Mouse (Mus musculus) adrenal gland, postnatal 25 days (tissue): ENCODE data around the gene Mecp2. TPM values are rescaled to one million over a fixed set of nuclear protein-coding genes. Genes with fewer than 3 reads are reported as not detected.

ENCODE experiments used
- DNase-seq: peaks from one replicate; pipeline ENCODE4 v3.0.0; 2021; ENCODE audit warnings: mixed read lengths
- microRNA-seq, 2 experiments: library from miRNA; unstranded; fragments of <30 nt; microRNA quantifications; one replicate each; pipeline ENCODE4 v1.2.0; 2021
- total RNA-seq: library from RNA; stranded (reverse); gene quantifications from 2 replicates; pipeline ENCODE4 v1.2.3, GENCODE M21; 2021

Mecp2 gene
- total RNA-seq, 1 experiment from 2014 or later: 42.6 TPM

DNA sequence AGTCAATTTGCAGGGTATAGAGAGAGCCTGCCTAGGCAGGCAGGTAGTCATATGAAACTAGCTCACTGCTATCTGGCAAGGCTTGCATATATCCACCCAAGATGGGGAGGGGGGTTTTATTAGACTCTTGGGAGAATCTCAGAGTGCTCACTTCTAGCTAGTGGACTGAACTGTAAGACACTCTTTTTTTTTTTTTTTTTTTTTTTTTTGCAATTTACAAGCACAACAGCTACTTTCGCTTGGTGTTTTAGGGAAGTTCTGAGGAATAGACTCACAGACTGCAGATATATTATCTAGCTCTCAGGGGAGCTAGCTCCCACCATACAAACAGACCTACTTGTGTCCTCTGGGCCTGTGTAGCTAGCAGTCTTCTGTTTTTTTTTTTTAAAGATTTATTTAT, 120.6 kb downstream of the Mecp2 start:
- no peak for DNase-seq

DNA sequence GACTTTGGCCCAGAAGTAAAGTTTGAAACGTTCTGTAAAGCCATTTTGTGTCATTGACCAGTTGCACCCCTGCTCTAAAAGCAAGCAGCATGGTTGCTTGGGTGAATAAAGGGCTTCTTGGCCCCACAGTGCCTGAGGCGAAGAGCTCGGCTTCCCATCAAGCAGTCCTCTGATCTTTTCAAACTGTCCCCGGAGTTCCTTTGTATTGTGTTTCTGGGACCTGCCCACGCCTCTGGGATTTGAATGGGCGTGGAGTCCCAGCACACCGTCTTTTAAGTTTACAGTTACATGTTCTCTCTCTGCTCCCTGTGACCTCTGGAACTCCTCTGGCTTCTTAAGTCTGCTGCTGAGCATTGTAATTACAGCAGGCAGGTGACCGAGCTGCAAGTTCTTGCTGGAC, 127.1 kb downstream of the Mecp2 start:
- DNase-seq: no peak

DNA sequence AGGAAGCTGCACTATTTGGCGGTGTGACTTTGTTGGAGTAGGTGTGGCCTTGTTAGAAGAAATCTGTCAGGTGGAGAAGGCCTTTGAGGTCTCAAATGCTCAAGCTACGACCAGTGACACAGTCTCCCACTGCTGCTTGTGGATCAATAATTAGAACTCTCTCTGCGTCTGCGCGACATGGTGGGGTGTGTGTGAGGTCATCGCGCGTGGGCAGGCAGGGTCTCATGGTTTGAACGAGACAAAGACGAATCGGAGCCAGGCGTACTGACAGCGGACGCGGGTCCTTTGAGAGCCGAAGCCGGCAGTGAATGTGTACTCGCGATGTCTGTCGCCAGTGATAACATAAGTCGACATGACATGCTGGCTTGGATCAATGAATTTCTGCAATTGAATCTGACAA, 128.8 kb downstream of the Mecp2 start:
- DNase-seq: no peak

DNA sequence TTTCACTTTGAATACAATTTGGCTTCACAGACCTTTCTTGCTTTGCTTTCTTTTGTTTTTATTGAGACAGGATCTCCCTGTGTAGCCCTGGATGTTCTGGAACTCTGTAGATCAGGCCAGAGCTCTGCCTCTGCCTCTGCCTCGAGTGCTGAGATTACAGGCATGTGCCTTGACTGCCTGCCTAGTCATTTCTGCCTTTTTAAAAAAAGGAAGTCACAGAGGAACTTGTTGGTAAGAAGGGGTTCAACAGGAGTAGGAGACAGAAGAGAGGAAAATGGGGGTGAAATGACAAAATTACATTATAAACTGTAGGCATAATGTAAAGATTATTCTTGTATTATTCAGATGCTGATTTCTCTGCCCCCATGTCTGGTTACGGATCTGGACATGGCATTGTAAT, 131.5 kb downstream of the Mecp2 start:
- no peak for DNase-seq

DNA sequence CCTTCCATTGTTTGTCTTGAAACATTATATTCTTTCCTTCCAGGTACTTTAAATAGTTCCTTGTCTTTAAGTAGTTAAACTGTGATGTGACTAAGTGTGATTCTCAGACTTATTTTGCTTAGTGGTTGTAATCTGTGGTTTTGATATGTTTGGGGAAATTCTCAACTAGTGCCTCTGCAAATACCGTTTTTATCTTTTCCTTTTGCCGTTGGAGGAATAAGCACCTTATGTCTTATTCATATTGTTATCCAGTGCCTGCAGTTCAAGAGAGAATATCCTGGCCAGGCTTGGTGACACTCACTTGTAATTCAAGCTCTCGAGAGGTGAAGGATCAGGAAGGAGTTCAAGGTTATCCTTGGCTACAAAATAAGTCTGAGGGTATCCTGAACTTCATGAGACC, 134.1 kb downstream of the Mecp2 start:
- DNase-seq: no peak

DNA sequence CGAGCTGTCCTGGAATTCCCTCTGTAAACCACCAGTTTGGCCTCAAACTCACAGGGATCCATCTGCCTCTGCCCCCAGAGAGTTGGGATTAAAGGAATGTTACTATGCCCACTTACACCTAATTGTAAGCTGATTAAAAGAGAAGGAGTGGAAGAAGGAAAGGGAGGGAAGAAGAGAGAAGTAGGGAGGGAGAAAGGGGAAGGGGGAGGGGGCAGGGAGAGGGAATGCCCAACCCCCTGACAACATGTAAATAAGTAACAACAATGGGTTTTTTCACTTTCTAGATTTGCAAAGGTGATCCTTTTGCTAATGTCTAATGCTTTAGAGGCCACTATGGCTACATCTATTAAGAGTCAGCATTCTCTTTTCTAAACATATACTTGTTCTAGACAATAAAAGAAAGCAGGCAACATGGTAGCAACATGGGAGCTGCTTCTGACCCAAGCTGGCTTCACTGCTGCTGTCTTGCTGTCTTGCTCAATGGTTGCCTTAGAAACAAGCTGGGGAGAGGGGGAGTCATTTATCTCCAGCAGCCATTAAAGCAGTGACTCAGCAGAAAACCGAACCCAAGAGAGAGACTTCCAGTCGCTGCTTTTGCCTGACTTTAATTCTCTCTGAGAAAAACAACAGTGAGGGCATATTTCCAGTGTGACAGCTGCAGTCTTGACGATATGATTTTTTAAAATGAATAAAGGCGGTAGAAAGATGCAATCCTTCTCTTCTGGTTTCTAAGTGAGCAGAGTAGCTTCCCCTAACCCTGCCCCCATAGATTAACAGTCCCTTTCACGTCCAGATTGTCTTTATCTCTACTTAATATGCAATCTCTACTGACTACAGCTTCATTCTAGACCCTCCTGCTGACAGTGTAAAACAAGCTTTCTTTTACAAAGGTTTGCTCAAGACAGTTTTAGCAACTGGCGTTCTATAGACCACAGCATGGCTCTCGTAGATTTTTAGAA, 136.0 kb downstream of the Mecp2 start:
- DNase-seq: no peak

DNA sequence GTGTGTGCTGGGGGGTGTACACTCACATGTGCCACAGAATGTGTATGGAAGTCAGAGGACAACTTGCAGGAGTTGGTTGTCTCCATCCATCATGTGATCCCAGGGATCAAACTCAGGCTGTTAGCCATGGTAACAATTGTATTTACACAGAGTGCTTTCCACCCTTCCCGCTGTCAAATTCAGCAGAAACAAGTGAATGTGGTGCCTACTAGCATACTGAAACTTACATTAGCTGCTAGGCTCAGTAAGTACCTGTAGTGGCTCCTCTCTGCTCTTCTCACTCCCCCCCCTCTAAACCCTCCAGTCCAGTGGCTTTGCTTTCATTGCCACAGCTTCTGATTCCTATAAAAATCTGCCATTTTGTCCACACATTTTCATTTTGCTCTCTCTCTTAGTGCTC, 157.4 kb downstream of the Mecp2 start:
- no peak for DNase-seq

Small RNAs within 50 kb of the gene (microRNA-seq; reads per million reads assigned to microRNA genes)
- 4.8 to 5.7 reads per million in 2 experiments for gene Mir5132
- 0 to 0.36 reads per million in 2 experiments for gene Mir718

Other genes starting within 250 kb of the Mecp2 start
- gene Avpr2, start 243.3 kb downstream of the Mecp2 start, total RNA-seq: not detected in 2 replicates
- gene L1cam, start 239.3 kb downstream of the Mecp2 start, total RNA-seq: 13.5 and 15.2 TPM in 2 replicates
- gene Arhgap4, start 213.5 kb downstream of the Mecp2 start, total RNA-seq: 3.3 and 4.9 TPM in 2 replicates
- 75.2 and 84.9 TPM in 2 replicates for gene Naa10, start 213.4 kb downstream of the Mecp2 start, total RNA-seq
- gene Renbp, start 204.5 kb downstream of the Mecp2 start, total RNA-seq: 11.2 and 13.9 TPM in 2 replicates
- gene Hcfc1, start 169.0 kb downstream of the Mecp2 start, total RNA-seq: 66.8 and 69.5 TPM in 2 replicates
- gene Irak1, start 111.4 kb downstream of the Mecp2 start, total RNA-seq: 132 and 141 TPM in 2 replicates
- gene Opn1mw, start 7.9 kb downstream of the Mecp2 start, total RNA-seq: not detected in 2 replicates
- gene Tex28, start 32.5 kb upstream of the Mecp2 start, total RNA-seq: not detected in 2 replicates
- not detected in 2 replicates for gene Tktl1, start 41.9 kb upstream of the Mecp2 start, total RNA-seq
- gene Flna, start 114.5 kb upstream of the Mecp2 start, total RNA-seq: 138 and 183 TPM in 2 replicates
- gene Emd, start 119.3 kb upstream of the Mecp2 start, total RNA-seq: 38.8 and 53.8 TPM in 2 replicates
- gene Rpl10, start 135.4 kb upstream of the Mecp2 start, total RNA-seq: 164 and 380 TPM in 2 replicates
- 75.4 and 94.9 TPM in 2 replicates for gene Taz, start 146.5 kb upstream of the Mecp2 start, total RNA-seq
- 17.8 and 20.3 TPM in 2 replicates for gene Dnase1l1, start 147.0 kb upstream of the Mecp2 start, total RNA-seq
- 218 and 224 TPM in 2 replicates for gene Atp6ap1, start 161.7 kb upstream of the Mecp2 start, total RNA-seq
- 234 and 244 TPM in 2 replicates for gene Gdi1, start 169.6 kb upstream of the Mecp2 start, total RNA-seq
- gene Fam50a, start 177.7 kb upstream of the Mecp2 start, total RNA-seq: 62.1 and 65.8 TPM in 2 replicates
- 9.9 and 21.7 TPM in 2 replicates for gene Plxna3, start 193.7 kb upstream of the Mecp2 start, total RNA-seq
- gene Lage3, start 218.3 kb upstream of the Mecp2 start, total RNA-seq: 49.0 and 66.8 TPM in 2 replicates
- gene Ubl4a, start 237.9 kb upstream of the Mecp2 start, total RNA-seq: 59.6 and 60.7 TPM in 2 replicates
- gene Slc10a3, start 238.0 kb upstream of the Mecp2 start, total RNA-seq: 18.0 and 20.4 TPM in 2 replicates